Mouse (Mus musculus) kidney, adult 2 months (tissue): ENCODE results near the gene Rassf3.

Source experiments
- CTCF ChIP-seq: fragments of 200-500 bp; conservative IDR thresholded peaks from 2 replicates; pipeline ENCODE4 v1.5.1; 2011; ENCODE audit warnings: low read depth, mild to moderate bottlenecking, control low read depth, low read length, moderate library complexity, mixed read lengths; ENCODE audit not compliant: insufficient read depth, insufficient read length
- POLR2A ChIP-seq: fragments of 200-500 bp; IDR thresholded peaks from one replicate; pipeline ENCODE4 v1.6.1; 2011; ENCODE audit warnings: low read depth, low read length, control low read depth

GRCm38 (mm10) chr10:121438109-121438508 lies 38.0 kb downstream of the Rassf3 start:
- TF ChIP-seq POLR2A = no peak
- no peak for TF ChIP-seq CTCF
